Mouse (Mus musculus) urinary bladder, postnatal 36 days (tissue): ENCODE results near the gene Alcam.

Source experiments
- DNase-seq, 2 experiments: peaks; one replicate each; pipeline ENCODE4 v3.0.0; 2022; ENCODE audit warnings: low spot score in 2 of 2, mixed read lengths in 1 of 2

Alcam gene

GRCm38 (mm10) chr16:52443055-52443454 lies 10.8 kb downstream of the Alcam start:
- DNase-seq: no peak

- DNase-seq: no peak
These were observed 14.3 kb downstream of the Alcam start for GRCm38 (mm10) chr16:52439600-52439999.

GRCm38 (mm10) chr16:52439007-52439406 lies 14.9 kb downstream of the Alcam start:
- no peak for DNase-seq

- DNase-seq: no peak
These were observed 15.5 kb downstream of the Alcam start for GRCm38 (mm10) chr16:52438216-52438904.

GRCm38 (mm10) chr16:52433189-52433588 lies 20.7 kb downstream of the Alcam start:
- no peak for DNase-seq

GRCm38 (mm10) chr16:52432072-52432471 lies 21.8 kb downstream of the Alcam start:
- DNase-seq: no peak

- no peak for DNase-seq
These were observed 22.3 kb downstream of the Alcam start for GRCm38 (mm10) chr16:52431590-52431989.

GRCm38 (mm10) chr16:52430073-52430472 lies 23.8 kb downstream of the Alcam start:
- no peak for DNase-seq

GRCm38 (mm10) chr16:52429661-52430060 lies 24.2 kb downstream of the Alcam start:
- no peak for DNase-seq

GRCm38 (mm10) chr16:52428505-52428904 lies 25.4 kb downstream of the Alcam start:
- DNase-seq: no peak

GRCm38 (mm10) chr16:52418568-52419158 lies 35.2 kb downstream of the Alcam start:
- DNase-seq: no peak

GRCm38 (mm10) chr16:52417982-52418381 lies 35.9 kb downstream of the Alcam start:
- no peak for DNase-seq

- DNase-seq: no peak
These were observed 36.7 kb downstream of the Alcam start for GRCm38 (mm10) chr16:52417146-52417545.

GRCm38 (mm10) chr16:52413714-52414113 lies 40.2 kb downstream of the Alcam start:
- no peak for DNase-seq

- no peak for DNase-seq
These were observed 47.8 kb downstream of the Alcam start for GRCm38 (mm10) chr16:52406072-52406471.

- DNase-seq: no peak
These were observed 48.6 kb downstream of the Alcam start for GRCm38 (mm10) chr16:52405272-52405671.

- DNase-seq: no peak
These were observed 54.8 kb downstream of the Alcam start for GRCm38 (mm10) chr16:52399112-52399511.

GRCm38 (mm10) chr16:52386781-52387300 lies 67.0 kb downstream of the Alcam start:
- DNase-seq: no peak

GRCm38 (mm10) chr16:52383456-52384185 lies 70.3 kb downstream of the Alcam start:
- DNase-seq: peak in 1 of 2 experiments; percentile 47

GRCm38 (mm10) chr16:52378811-52379597 lies 74.9 kb downstream of the Alcam start:
- no peak for DNase-seq

GRCm38 (mm10) chr16:52376827-52377226 lies 77.0 kb downstream of the Alcam start:
- no peak for DNase-seq

GRCm38 (mm10) chr16:52371956-52372355 lies 81.9 kb downstream of the Alcam start:
- DNase-seq: no peak
